Mouse (Mus musculus) stomach, embryonic 16.5 days (tissue): ENCODE measurements around the gene Kif28. TPM values are rescaled to one million over a fixed set of nuclear protein-coding genes. Genes with fewer than 3 reads are reported as not detected.
A peak's percentile ranks its signal among the peaks of the same experiment; 100 is the strongest.
"Not testable (repeated sequence)": the region's sequence is repeated elsewhere in the genome, so short reads cannot be mapped to it uniquely, and the experiment has no call there.

Experiments used
- ATAC-seq: fragments of 200-750 bp; cut with Nextera tagmentation; 2 replicates; pipeline ENCODE4 v1.8.0; 2017; ENCODE audit warnings: moderate number of reproducible peaks, moderate TSS enrichment; ENCODE audit not compliant: insufficient read depth, low FRiP score
- H3K27ac ChIP-seq: fragments of 300-500 bp; sonication (generic); 2 replicates; pipeline ENCODE4 v1.5.1; 2014; ENCODE audit warnings: low read length
- H3K27me3 ChIP-seq: fragments of 300-500 bp; sonication (generic); 2 replicates; pipeline ENCODE4 v1.6.1; 2014; ENCODE audit warnings: low read length, control low read depth, mixed read lengths; ENCODE audit not compliant: control insufficient read depth, insufficient read depth
- H3K36me3 ChIP-seq: fragments of 300-500 bp; sonication (generic); 2 replicates; pipeline ENCODE4 v1.6.1; 2014; ENCODE audit warnings: low read length; ENCODE audit not compliant: control insufficient read depth, insufficient read depth
- H3K4me1 ChIP-seq: fragments of 300-500 bp; sonication (generic); 2 replicates; pipeline ENCODE4 v1.6.1; 2014; ENCODE audit warnings: low read length, control low read depth, mixed read lengths; ENCODE audit not compliant: control insufficient read depth, insufficient read depth
- H3K4me2 ChIP-seq: fragments of 300-500 bp; sonication (generic); 2 replicates; pipeline ENCODE4 v1.6.1; 2014; ENCODE audit warnings: low read depth, low read length, mixed read lengths
- H3K4me3 ChIP-seq: fragments of 300-500 bp; sonication (generic); replicated peaks from 2 replicates; pipeline ENCODE4 v1.5.1; 2014; ENCODE audit warnings: mild to moderate bottlenecking, low read length
- H3K9ac ChIP-seq: fragments of 300-500 bp; sonication (generic); 2 replicates; pipeline ENCODE4 v1.6.1; 2014; ENCODE audit warnings: low read length
- H3K9me3 ChIP-seq: fragments of 300-500 bp; sonication (generic); replicated peaks from 2 replicates; pipeline ENCODE4 v1.6.1; 2016; ENCODE audit warnings: low read length, control low read depth; ENCODE audit not compliant: control insufficient read depth
- WGBS: fragments of 180-500 bp; shearing (Covaris S2); extraction: QIAGEN DNeasy Blood & Tissue Kit; methylation state at CpG from one replicate; pipeline ENCODE4 v1.1.7; 2014; 5-methylcytosine and 5-hydroxymethylcytosine counted together
- polyA plus RNA-seq: library from polyadenylated mRNA; unstranded; fragments of >200 nt; fragmentation: Nextera tagmentation; extraction: Ambion mirVana; gene quantifications from 2 replicates; pipeline ENCODE4 v1.2.1, GENCODE M21; 2015

The Kif28 gene
- polyA plus RNA-seq, 1 experiment from 2014 or later = 0.04 TPM

DNA sequence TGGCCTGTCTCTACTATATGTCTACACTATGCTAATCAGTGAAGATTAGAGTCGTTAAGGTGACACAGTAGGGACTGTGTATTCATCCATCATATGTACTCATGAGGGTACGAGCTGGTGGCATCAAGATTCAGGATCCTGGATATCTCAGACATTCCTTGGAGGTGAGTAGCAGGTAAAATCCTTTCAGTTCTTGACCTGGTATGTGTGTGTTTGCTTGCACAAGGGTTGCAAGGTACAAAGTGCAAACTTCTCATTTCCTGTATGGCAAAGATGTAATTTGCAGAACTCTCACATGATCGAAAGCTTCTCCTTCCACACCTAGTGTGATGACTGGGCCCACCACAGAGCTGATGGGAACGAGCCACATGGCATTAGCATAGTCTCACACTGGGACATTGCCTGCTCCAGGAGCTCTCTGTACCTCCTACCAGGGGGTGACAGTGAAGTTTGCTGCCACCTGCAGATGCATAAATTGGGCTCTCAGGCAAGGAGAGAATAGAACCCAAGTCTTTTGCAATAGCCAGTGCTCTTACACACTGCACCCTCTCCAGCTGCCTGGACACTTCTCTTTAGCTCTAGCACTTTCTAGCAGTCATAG, 1.4 kb downstream of the Kif28 start:
- Histone ChIP-seq H3K27ac (no peak overlapping the region), H3K4me1 (no peaks in the 10 kb centered on the region), H3K9me3 (no peaks in the 10 kb centered on the region), H3K4me2 (no peak overlapping the region), H3K4me3 (no peak overlapping the region), H3K36me3 (peaks cover 16% of the 10 kb centered on the region), H3K9ac (no peak overlapping the region), H3K27me3 (no peaks in the 10 kb centered on the region)
- ATAC-seq = peak; percentile 46; the same call in 1 of the 2 replicates
- 57% methylated on average over 4 of the region's 4 CpGs for WGBS

DNA sequence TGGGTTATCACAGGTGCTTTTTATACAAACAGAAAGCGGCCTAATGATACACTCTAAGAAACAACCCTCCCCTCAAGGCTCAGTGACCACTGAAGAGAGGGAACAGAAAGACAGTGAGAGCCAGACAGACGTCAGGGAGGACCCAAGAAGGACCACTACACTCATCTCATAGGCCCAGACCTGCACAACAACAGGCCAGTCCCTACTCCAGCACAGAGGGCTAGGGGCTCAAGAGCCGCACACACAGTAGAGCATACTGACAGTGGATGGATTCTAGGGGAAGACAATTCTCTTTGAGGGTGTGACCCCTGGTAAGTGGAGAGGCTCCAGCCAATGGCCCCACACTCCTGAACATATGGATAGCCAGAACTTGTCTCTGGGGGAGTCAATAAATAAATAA, 8.6 kb downstream of the Kif28 start:
- 83% methylated on average over 3 of the region's 3 CpGs for WGBS
- Histone ChIP-seq H3K4me1 (no peaks in the 10 kb centered on the region), H3K4me3 (no peak overlapping the region), H3K9me3 (no peaks in the 10 kb centered on the region), H3K36me3 (no peaks in the 10 kb centered on the region), H3K4me2 (no peak overlapping the region), H3K27ac (no peak overlapping the region), H3K9ac (no peak overlapping the region), H3K27me3 (no peaks in the 10 kb centered on the region)
- no peak for ATAC-seq

DNA sequence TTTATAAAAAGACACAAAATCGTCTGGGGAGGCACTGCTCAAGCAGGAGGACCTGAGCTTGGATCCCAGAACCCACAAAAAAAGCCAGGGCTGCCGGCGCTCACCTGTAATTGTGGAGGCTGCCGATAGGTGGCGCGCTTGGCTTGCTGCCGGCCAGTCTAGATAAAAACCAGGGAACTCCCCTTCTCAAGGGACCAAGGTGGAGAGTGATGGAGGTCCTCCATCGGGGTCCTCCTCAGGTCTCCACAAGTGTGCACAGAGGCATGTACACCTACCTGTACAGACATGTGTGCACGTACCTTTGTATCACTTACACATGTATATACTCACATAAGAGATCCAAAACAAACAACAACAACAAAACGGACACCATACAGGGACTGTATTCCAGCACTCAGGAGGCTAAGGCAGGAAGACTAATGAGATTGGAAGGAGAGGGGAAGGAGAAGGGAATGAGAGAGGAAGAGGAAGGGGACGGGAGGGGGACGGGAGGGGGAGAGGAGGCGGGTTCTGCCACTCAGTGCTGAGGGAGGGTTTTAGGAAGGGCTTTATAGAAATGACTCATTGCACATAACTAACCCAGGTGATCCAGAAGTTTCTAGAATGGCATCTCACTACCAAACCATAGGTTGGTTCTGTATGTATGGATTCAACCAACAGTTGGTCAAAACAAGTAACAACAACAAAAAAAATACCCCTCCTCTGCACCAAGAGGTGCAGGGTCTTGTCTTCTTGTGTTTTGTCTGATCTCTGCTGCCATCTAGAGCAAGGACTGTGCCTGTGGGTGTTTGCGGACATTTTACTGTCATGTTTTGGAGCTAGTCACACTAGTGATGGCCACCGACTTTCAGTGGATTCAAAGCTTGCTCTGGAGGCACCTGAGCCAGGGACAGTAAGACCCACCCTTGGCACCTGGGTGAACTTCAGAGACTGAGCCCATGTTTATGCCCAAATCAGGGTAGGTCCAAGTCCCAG, 10.3 kb downstream of the Kif28 start:
- WGBS = 33% methylated on average over 15 of the region's 15 CpGs
- Histone ChIP-seq H3K36me3 (no peaks in the 10 kb centered on the region), H3K4me2 (no peak overlapping the region), H3K9me3 (no peaks in the 10 kb centered on the region), H3K4me1 (no peaks in the 10 kb centered on the region), H3K9ac (no peak overlapping the region), H3K27ac (no peak overlapping the region), H3K27me3 (no peaks in the 10 kb centered on the region), H3K4me3 (no peak overlapping the region)
- 0 out of 2 replicates have a peak, but pooled peaks have one; percentile 40 for ATAC-seq

DNA sequence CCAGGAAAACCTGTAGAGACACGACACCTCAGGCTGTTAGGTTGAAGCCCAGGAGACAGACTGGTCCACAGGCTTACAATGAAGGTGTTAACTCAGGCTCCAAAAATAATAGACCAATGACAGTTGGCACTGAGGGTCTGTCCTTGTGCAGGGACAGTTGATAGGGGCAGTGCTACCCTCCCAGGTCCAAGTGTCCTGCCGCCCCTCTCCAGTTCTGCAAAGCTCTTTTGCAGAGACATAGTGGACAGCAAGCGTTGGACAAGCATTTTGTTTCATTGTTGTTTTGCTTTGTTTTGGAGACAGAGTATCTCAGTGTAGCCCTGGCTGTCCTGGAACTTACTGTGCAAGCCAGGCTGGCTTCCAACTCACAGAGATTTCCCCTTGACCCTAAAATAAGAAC, 13.7 kb downstream of the Kif28 start:
- Histone ChIP-seq H3K9me3 (no peaks in the 10 kb centered on the region), H3K36me3 (no peaks in the 10 kb centered on the region), H3K27ac (no peak overlapping the region), H3K4me3 (no peak overlapping the region), H3K4me2 (no peak overlapping the region), H3K27me3 (no peaks in the 10 kb centered on the region), H3K9ac (no peak overlapping the region), H3K4me1 (no peaks in the 10 kb centered on the region)
- no peak for ATAC-seq
- 92% methylated on average over 3 of the region's 3 CpGs for WGBS

DNA sequence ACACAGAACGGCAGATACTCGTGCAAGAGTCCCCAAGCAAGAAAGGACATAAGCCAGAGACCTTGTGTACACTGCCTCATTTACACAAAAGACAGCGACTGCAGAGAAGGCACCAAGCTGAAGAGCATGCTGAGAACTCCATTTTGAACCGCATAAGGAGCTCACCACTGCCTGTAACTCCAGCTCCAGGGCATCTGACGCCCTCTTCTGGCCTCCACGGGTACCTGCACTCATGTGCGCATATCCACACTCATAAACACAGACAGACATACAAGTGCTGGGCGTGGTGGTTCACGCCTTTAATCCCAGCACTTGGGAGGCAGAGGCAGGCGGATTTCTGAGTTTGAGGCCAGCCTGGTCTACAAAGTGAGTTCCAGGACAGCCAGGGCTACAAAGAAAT, 16.4 kb downstream of the Kif28 start:
- Histone ChIP-seq H3K9me3 (no peaks in the 10 kb centered on the region), H3K27me3 (no peaks in the 10 kb centered on the region), H3K9ac (no peak overlapping the region), H3K36me3 (no peaks in the 10 kb centered on the region), H3K4me1 (no peaks in the 10 kb centered on the region), H3K4me3 (no peak overlapping the region), H3K27ac (no peak overlapping the region), H3K4me2 (no peak overlapping the region)
- no peak for ATAC-seq
- 88% methylated on average over 10 of the region's 10 CpGs for WGBS

DNA sequence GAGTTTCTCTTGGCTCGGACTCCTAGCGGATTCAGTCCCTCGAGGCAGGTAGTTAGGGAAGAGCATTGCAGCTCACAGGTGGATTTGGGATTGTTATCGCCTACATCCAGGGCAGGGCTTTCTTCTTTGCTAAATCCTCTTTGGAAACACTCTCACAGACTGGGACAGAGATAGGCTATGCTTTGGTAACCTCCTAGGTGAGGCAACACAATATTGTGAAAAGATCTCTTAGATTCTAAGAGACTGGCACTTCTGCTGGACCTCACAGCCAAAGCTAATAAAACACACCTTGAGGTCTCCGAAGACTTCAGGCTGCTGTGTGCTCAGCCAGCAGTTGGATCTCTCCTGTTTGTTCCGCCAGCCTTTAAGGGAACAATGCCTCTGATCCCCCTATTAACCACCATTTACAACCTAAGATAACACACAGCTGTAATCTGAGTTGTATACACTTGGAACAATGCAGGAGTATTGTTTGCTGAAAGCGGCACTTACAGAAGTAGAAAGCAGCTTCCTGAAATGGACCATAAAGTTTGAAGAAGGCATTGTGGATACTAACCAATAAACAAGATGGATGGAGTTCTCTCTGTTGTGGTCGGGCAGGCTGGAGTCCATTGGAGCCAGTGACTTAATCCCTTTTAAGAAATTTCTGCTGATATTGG, 22.1 kb downstream of the Kif28 start:
- no peak overlapping the region for H3K4me3 ChIP-seq
- H3K27me3 ChIP-seq = no peaks in the 10 kb centered on the region
- no peak overlapping the region for H3K27ac ChIP-seq
- no peaks in the 10 kb centered on the region for H3K4me1 ChIP-seq
- H3K4me2 ChIP-seq = no peak overlapping the region
- no peak overlapping the region for H3K9ac ChIP-seq
- no peaks in the 10 kb centered on the region for H3K36me3 ChIP-seq
- no peak for ATAC-seq
- H3K9me3 ChIP-seq = no peaks in the 10 kb centered on the region
- WGBS = 57% methylated on average over 8 of the region's 8 CpGs

DNA sequence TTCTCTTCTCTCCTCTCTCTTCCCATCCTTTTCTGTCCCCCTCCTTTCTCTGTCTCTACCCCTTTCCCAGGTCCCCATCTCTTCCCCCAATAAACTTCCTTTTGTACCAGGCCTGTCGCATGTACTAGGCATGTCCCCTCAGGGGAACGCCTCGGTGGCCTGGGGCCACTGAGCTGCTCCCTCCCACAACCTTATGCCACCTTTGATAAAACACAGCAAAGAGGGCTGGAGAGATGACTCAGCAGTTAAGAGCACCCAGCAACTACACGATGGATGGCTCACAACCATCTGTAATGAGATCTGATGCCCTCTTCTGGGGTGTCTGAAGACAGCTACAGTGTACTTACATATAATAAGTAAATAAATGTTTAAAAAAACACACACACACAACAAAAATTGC, 29.3 kb downstream of the Kif28 start:
- H3K36me3 ChIP-seq = no peaks in the 10 kb centered on the region
- H3K9me3 ChIP-seq = no peaks in the 10 kb centered on the region
- H3K4me3 ChIP-seq = no peak overlapping the region
- H3K9ac ChIP-seq = no peak overlapping the region
- H3K27ac ChIP-seq = no peak overlapping the region
- H3K4me1 ChIP-seq = no peaks in the 10 kb centered on the region
- no peak overlapping the region for H3K4me2 ChIP-seq
- WGBS = 85% methylated on average over 4 of the region's 4 CpGs
- H3K27me3 ChIP-seq = no peaks in the 10 kb centered on the region
- no peak for ATAC-seq

DNA sequence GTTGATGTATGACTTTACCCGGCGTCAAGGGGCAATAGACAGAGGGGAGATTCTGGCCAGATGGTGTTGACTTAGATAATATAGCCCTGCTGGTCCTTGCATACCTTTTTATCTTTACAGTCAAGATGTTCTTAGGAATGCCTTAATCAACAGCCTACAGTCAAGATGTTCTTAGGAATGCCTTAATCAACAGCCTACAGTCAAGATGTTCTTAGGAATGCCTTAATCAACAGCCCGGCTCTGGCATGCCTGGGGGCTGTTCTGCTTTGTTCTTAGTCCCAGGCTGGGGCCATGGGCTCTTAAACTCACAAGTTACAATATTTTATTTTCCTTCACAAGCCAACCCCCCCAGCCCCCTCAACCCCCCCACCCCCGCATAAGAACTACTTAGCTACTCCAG, 29.8 kb downstream of the Kif28 start:
- H3K4me2 ChIP-seq, H3K4me3 ChIP-seq, H3K27me3 ChIP-seq, H3K27ac ChIP-seq, H3K9me3 ChIP-seq, H3K4me1 ChIP-seq, H3K9ac ChIP-seq, H3K36me3 ChIP-seq, ATAC-seq: not testable (repeated sequence)
- 70% methylated on average over 4 of the region's 4 CpGs for WGBS

DNA sequence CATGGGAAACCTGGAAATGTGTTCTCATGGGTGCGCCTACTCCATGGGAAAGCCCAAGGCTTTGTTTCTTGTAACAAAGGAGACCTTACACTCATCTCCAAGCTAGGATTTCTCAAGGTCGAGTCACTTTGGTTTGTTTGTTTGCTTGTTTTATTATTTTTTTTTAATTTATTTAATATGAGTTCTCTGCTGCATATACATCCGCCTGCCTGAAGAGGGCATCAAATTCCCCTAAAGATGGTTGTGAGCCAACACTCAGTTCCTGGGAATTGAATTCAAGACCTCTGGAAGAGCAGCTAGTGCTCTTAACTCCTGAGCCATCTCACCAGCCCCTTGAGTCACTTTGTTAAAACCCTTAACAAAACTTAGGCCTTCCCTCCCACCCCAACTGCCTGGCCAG, 31.7 kb downstream of the Kif28 start:
- no peaks in the 10 kb centered on the region for H3K27me3 ChIP-seq
- H3K27ac ChIP-seq = no peak overlapping the region
- 83% methylated on average over 3 of the region's 3 CpGs for WGBS

More for the DNA sequence above, 31.7 kb downstream of the Kif28 start:
- Histone ChIP-seq H3K36me3 (no peaks in the 10 kb centered on the region), H3K9ac (no peak overlapping the region), H3K4me3 (no peak overlapping the region), H3K4me1 (no peaks in the 10 kb centered on the region), H3K9me3 (no peaks in the 10 kb centered on the region), H3K4me2 (no peak overlapping the region)
- ATAC-seq = no peak
